In genomic region chr1:136126895-136127294, GRCm38 (mm10) we compare ENCODE assay signal across 8 mouse cellular contexts. TPM values are rescaled to one million over a fixed set of nuclear protein-coding genes. Genes with fewer than 3 reads are reported as not detected.
DNase-seq lines count a peak whose midpoint lies in the region; ATAC-seq and TF ChIP-seq lines count a peak whose summit lies in the region.
"Had no signal": no experiment of that assay in that cellular context is flagged by ENCODE, and none has a peak within 500 bp of the region (broad histone marks: within the 10 kb centered on the region; RNA-seq: fewer than 3 reads in every experiment).

No protein-coding gene starts in this region.

- 88% methylated on average over 10 of the region's 10 CpGs for WGBS in forebrain, embryonic 12.5 days

- ATAC-seq in forebrain, embryonic 12.5 days (ENCODE audit: low FRiP score) = no peak

- H3K4me1 ChIP-seq in MEL (ENCODE audit: control insufficient read depth in 1 of 2, insufficient read depth in 2 of 2, low read length in 2 of 2) = peaks cover 17 to 33% of the 10 kb centered on the region in 2 experiments
- peaks cover 13% of the 10 kb centered on the region; the same call in 1 of the 2 replicates for H3K4me1 ChIP-seq in forebrain, embryonic 12.5 days

- no peak overlapping the region for H3K9ac ChIP-seq in MEL (ENCODE audit: control insufficient read depth, low read depth, low read length, poor library complexity, severe bottlenecking)
- no peak overlapping the region for H3K9ac ChIP-seq in forebrain, embryonic 12.5 days
- H3K9ac ChIP-seq: hindbrain, embryonic 12.5 days had no signal

- no peak for TF ChIP-seq RAD21 in MEL (IDR thresholded peaks at IDR 0.05; ENCODE audit: low read depth, low read length)

- peak overlapping the region; percentile 38; the same call in 1 of the 2 replicates for H3K27ac ChIP-seq in MEL (ENCODE audit: control insufficient read depth, low read depth, low read length)
- no peak overlapping the region for H3K27ac ChIP-seq in forebrain, embryonic 12.5 days
- H3K27ac ChIP-seq: hindbrain, embryonic 12.5 days had no signal

- H3K36me3 ChIP-seq in MEL (ENCODE audit: control insufficient read depth in 1 of 2, insufficient read depth in 2 of 2, low read length in 2 of 2) = peaks cover 0 to 21% of the 10 kb centered on the region in 2 experiments; a peak in 2 of 4 replicates
- H3K36me3 ChIP-seq in forebrain, embryonic 12.5 days (replicated peaks) = no peaks in the 10 kb centered on the region
- H3K36me3 ChIP-seq: hindbrain, embryonic 12.5 days had no signal

- no peak overlapping the region for H3K4me2 ChIP-seq in forebrain, embryonic 12.5 days
- H3K4me2 ChIP-seq: hindbrain, embryonic 12.5 days had no signal

- H3K27me3 ChIP-seq in MEL (ENCODE audit: control insufficient read depth in 1 of 2, insufficient read depth in 2 of 2, low read length in 2 of 2) = no peaks in the 10 kb centered on the region
- peaks cover 4% of the 10 kb centered on the region; the same call in 1 of the 2 replicates for H3K27me3 ChIP-seq in forebrain, embryonic 12.5 days
- H3K27me3 ChIP-seq: hindbrain, embryonic 12.5 days had no signal

- TF ChIP-seq CTCF in MEL (IDR thresholded peaks at IDR 0.05 in 2 of 3, conservative IDR thresholded peaks at IDR 0.05 in 1 of 3; ENCODE audit: control insufficient read depth in 1 of 3, insufficient read depth in 1 of 3, low read depth in 2 of 3, low read length in 3 of 3, poor library complexity in 1 of 3, severe bottlenecking in 1 of 3) = no peak

- TF ChIP-seq POLR2A in MEL (IDR thresholded peaks at IDR 0.05; ENCODE audit: control insufficient read depth in 1 of 2, insufficient read depth in 1 of 2, low read depth in 1 of 2, low read length in 2 of 2, poor library complexity in 1 of 2) = no peak

- peaks cover 6% of the 10 kb centered on the region for H3K79me2 ChIP-seq in MEL (ENCODE audit: control insufficient read depth, insufficient read depth, low read length, poor library complexity)

- no peak for TF ChIP-seq EP300 in MEL (IDR thresholded peaks at IDR 0.05; ENCODE audit: low read depth in 1 of 2, low read length in 2 of 2)

- no peak overlapping the region for H3K4me3 ChIP-seq in MEL (ENCODE audit: control insufficient read depth in 1 of 2, insufficient read depth in 1 of 2, low read depth in 2 of 2, low read length in 2 of 2)
- no peak overlapping the region for H3K4me3 ChIP-seq in forebrain, embryonic 12.5 days (replicated peaks)
- H3K4me3 ChIP-seq: hindbrain, embryonic 12.5 days had no signal

- DNase-seq in 3T3-L1 (ENCODE audit: low read depth, low spot score) (peak; percentile 99), MEL (ENCODE audit: low read depth, low spot score) (peak; percentile 66)
- DNase-seq in gastrocnemius, postnatal 25 days = peak; percentile 51
- DNase-seq in kidney, postnatal 4 days = peak; percentile 53 to 70
- DNase-seq in embryo, embryonic 10 days (ENCODE audit: low spot score) = no peak
- DNase-seq in cerebellum, postnatal 4 days (ENCODE audit: low spot score in 2 of 2) = no peak

- H3K9me3 ChIP-seq in MEL (replicated peaks; ENCODE audit: insufficient read depth, low read length) = no peaks in the 10 kb centered on the region
- no peaks in the 10 kb centered on the region for H3K9me3 ChIP-seq in forebrain, embryonic 12.5 days
- H3K9me3 ChIP-seq: hindbrain, embryonic 12.5 days had no signal

TF ChIP-seq in MEL, 35 proteins besides CTCF, POLR2A, EP300 and RAD21:
- TF ChIP-seq USF2 (IDR thresholded peaks at IDR 0.05; ENCODE audit: borderline replicate concordance in 1 of 2, insufficient read depth in 1 of 2, low read depth in 1 of 2, low read length in 2 of 2) (no peak), CHD1 (IDR thresholded peaks at IDR 0.05; ENCODE audit: low read depth, low read length) (no peak), POLR2AphosphoS5 (IDR thresholded peaks at IDR 0.05; ENCODE audit: borderline replicate concordance, low read depth, low read length) (no peak), ELF1 (IDR thresholded peaks at IDR 0.05; ENCODE audit: low read depth, low read length) (no peak), MEF2A (IDR thresholded peaks at IDR 0.05; ENCODE audit: extremely low read depth, insufficient replicate concordance, low read depth, low read length, poor library complexity, severe bottlenecking) (no peak), ETS1 (IDR thresholded peaks at IDR 0.05; ENCODE audit: low read depth, low read length) (peak; percentile 47), MYB (IDR thresholded peaks at IDR 0.05; ENCODE audit: low read depth, low read length) (no peak), MAFK (IDR thresholded peaks at IDR 0.05; ENCODE audit: borderline replicate concordance, low read depth, low read length) (no peak), GABPA (IDR thresholded peaks at IDR 0.05; ENCODE audit: low read depth, low read length) (no peak), ZKSCAN1 (IDR thresholded peaks at IDR 0.05; ENCODE audit: low read depth, low read length) (no peak), MYC (IDR thresholded peaks at IDR 0.05; ENCODE audit: low read depth, low read length) (no peak), NRF1 (IDR thresholded peaks at IDR 0.05; ENCODE audit: insufficient read depth, low read depth, low read length, poor library complexity, severe bottlenecking) (no peak), TAL1 (IDR thresholded peaks at IDR 0.05; ENCODE audit: low read length) (no peak), SIN3A (IDR thresholded peaks at IDR 0.05; ENCODE audit: low read length) (0 out of 2 replicates have a peak, but pooled peaks have one; percentile 1), MAX (IDR thresholded peaks at IDR 0.05; ENCODE audit: low read length) (no peak), BHLHE40 (IDR thresholded peaks at IDR 0.05; ENCODE audit: borderline replicate concordance, low read depth, low read length) (no peak), E2F4 (IDR thresholded peaks at IDR 0.05; ENCODE audit: borderline replicate concordance, low read depth, low read length) (no peak), HCFC1 (IDR thresholded peaks at IDR 0.05; ENCODE audit: low read depth, low read length) (no peak)

RNA-seq across cellular contexts. Expression of gene Kif21b, which starts 4.3 kb away (rescaled TPM):
- total RNA-seq in MEL (2012; rRNA removed) = 4.0 and 7.6 TPM in 2 replicates
- 10 to 100 TPM in 1 of 2 experiments, not detected in 1; 34.0 TPM for polyA plus RNA-seq in MEL (2012; ENCODE audit: insufficient read depth in 1 of 2, insufficient read length in 2 of 2, low read depth in 1 of 2, low replicate concordance in 2 of 2, missing spikeins in 1 of 2)
- total RNA-seq in gastrocnemius, postnatal 25 days (2021) = under 1 TPM; 0.36 to 0.78 TPM
- 45.7 and 47.7 TPM in 2 replicates for polyA plus RNA-seq in forebrain, embryonic 12.5 days (2016; fragmentation: Nextera tagmentation; extraction: Ambion mirVana)

Comparison
In these comparisons a context has a peak if more than half of its experiments do, and no peak if none do; other contexts are left out.
1. DNase-seq: peak in 3T3-L1 (single experiment), MEL (single experiment), gastrocnemius, postnatal 25 days (single experiment) and kidney, postnatal 4 days (2 of 2); none in embryo, embryonic 10 days (single experiment) and cerebellum, postnatal 4 days (0 of 2).